Mouse (Mus musculus) neural tube, embryonic 15.5 days (tissue): ENCODE results near the gene Lin7b. TPM values are rescaled to one million over a fixed set of nuclear protein-coding genes. Genes with fewer than 3 reads are reported as not detected.

Source experiments
- ATAC-seq: fragments of 200-750 bp; cut with Nextera tagmentation; 2 replicates; pipeline ENCODE4 v1.8.0; 2017; ENCODE audit warnings: mild to moderate bottlenecking, moderate TSS enrichment, moderate library complexity; ENCODE audit not compliant: low FRiP score
- H3K27ac ChIP-seq: fragments of 300-500 bp; sonication (generic); replicated peaks from 2 replicates; pipeline ENCODE4 v1.5.1; 2015; ENCODE audit warnings: mild to moderate bottlenecking, inconsistent platforms
- H3K27me3 ChIP-seq: fragments of 300-500 bp; sonication (generic); replicated peaks from 2 replicates; pipeline ENCODE4 v1.6.1; 2015; ENCODE audit warnings: inconsistent platforms
- H3K36me3 ChIP-seq: fragments of 300-500 bp; sonication (generic); 2 replicates; pipeline ENCODE4 v1.6.1; 2015; ENCODE audit warnings: inconsistent platforms
- H3K4me1 ChIP-seq: fragments of 300-500 bp; sonication (generic); 2 replicates; pipeline ENCODE4 v1.6.1; 2015; ENCODE audit warnings: inconsistent platforms
- H3K4me2 ChIP-seq: fragments of 300-500 bp; sonication (generic); 2 replicates; pipeline ENCODE4 v1.6.1; 2015; ENCODE audit warnings: inconsistent platforms, mild to moderate bottlenecking, moderate library complexity
- H3K4me3 ChIP-seq: fragments of 300-500 bp; sonication (generic); replicated peaks from 2 replicates; pipeline ENCODE4 v1.5.1; 2015; ENCODE audit warnings: mild to moderate bottlenecking, inconsistent platforms
- H3K9ac ChIP-seq: fragments of 300-500 bp; sonication (generic); replicated peaks from 2 replicates; pipeline ENCODE4 v1.6.1; 2015; ENCODE audit warnings: mild to moderate bottlenecking, inconsistent platforms
- H3K9me3 ChIP-seq: fragments of 300-500 bp; sonication (generic); replicated peaks from 2 replicates; pipeline ENCODE4 v1.6.1; 2016; ENCODE audit warnings: inconsistent platforms
- WGBS: fragments of 180-500 bp; shearing (Covaris S2); methylation state at CpG from one replicate; pipeline ENCODE4 v1.1.7; 2015; ENCODE audit warnings: mixed read lengths; 5-methylcytosine and 5-hydroxymethylcytosine counted together
- polyA plus RNA-seq: library from polyadenylated mRNA; unstranded; fragments of >200 nt; fragmentation: Nextera tagmentation; extraction: Ambion mirVana; gene quantifications from 2 replicates; pipeline ENCODE4 v1.2.1, GENCODE M21; 2015

Lin7b gene
- polyA plus RNA-seq, result 48.2 and 58.3 TPM in 2 replicates

GRCm38 (mm10) chr7:45370475-45371311 is at the start of gene Lin7b:
Lin7b (minus strand) TSS chr7:45370583.
- ATAC-seq, result peak; percentile 54
- H3K9me3 ChIP-seq, result no peaks in the 10 kb centered on the region

GRCm38 (mm10) chr7:45417962-45418492 is 47.6 kb upstream of the Lin7b start:
- Histone ChIP-seq H3K4me1 (peaks cover 20% of the 10 kb centered on the region), H3K27me3 (peaks cover 89% of the 10 kb centered on the region), H3K27ac (no peak overlapping the region), H3K4me2 (no peak overlapping the region), H3K36me3 (peaks cover 25% of the 10 kb centered on the region), H3K9me3 (no peaks in the 10 kb centered on the region), H3K4me3 (no peak overlapping the region), H3K9ac (no peak overlapping the region)
- ATAC-seq, result no peak
- WGBS, result 13% methylated on average over 13 of the region's 13 CpGs

More at GRCm38 (mm10) chr7:45370475-45371311, at the start of gene Lin7b:
- Histone ChIP-seq H3K27me3 (peaks cover 7% of the 10 kb centered on the region; the same call in 1 of the 2 replicates), H3K4me3 (peak within 1 kb of the TSS; percentile 55), H3K9ac (peak within 1 kb of the TSS; percentile 64), H3K4me2 (peak within 1 kb of the TSS; percentile 95), H3K36me3 (peaks cover 29% of the 10 kb centered on the region), H3K4me1 (peaks cover 42% of the 10 kb centered on the region), H3K27ac (peak within 1 kb of the TSS; percentile 58)
- WGBS, result 10% methylated on average over 28 of the region's 28 CpGs

DNA sequence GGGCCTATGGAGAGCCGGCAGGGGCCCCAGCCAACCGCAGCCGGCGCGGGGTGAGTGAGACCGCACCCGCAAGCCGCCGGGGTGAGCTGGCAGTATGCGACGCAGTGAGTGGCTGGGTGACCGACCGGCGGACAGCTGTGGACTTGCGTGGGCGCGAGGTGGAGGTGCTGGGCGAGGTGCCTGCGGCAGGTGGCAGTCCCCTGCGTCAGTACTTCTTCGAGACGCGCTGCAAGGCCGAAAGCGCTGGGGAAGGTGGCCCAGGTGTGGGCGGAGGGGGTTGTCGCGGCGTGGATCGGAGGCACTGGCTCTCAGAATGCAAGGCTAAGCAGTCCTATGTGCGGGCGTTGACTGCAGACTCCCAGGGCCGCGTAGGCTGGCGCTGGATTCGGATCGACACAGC is 45.3 kb upstream of the Lin7b start:
- Histone ChIP-seq H3K4me2 (peak overlapping the region; percentile 34), H3K9ac (no peak overlapping the region), H3K27ac (no peak overlapping the region), H3K27me3 (peaks cover 98% of the 10 kb centered on the region), H3K36me3 (peaks cover under 1% of the 10 kb centered on the region; the same call in 1 of the 2 replicates), H3K4me3 (0 out of 2 replicates have a peak overlapping the region, but pooled peaks have one; percentile 5), H3K4me1 (peaks cover 20% of the 10 kb centered on the region), H3K9me3 (no peaks in the 10 kb centered on the region)
- ATAC-seq, result no peak
- WGBS, result 13% methylated on average over 37 of the region's 37 CpGs

DNA sequence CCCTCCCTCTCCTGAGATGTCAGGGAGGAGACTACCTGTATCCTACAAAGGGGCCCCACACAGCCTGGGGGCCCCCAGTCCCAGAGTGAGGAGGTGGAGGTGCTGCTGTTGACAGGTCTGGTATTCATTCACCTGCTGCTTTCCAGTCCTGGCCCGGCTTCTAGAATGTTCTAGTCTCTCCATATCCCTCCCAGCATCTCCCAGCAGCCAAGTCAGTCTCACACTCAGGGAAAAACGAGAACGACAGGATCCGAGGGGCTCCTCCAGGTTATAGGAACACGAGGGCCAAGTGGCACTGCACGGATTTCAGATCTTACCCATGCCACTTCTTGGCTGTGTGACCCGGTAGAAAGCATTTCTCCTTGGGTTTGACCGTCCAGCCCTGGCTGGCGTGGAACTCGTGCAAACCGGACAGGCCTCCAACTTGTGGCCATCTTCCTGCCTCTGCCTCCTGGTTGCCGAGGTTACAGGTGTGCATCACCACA is 44.4 kb upstream of the Lin7b start:
- no peak overlapping the region for H3K9ac ChIP-seq
- no peaks in the 10 kb centered on the region for H3K36me3 ChIP-seq
- H3K9me3 ChIP-seq, result no peaks in the 10 kb centered on the region
- H3K27ac ChIP-seq, result no peak overlapping the region
- WGBS, result 38% methylated on average over 12 of the region's 12 CpGs
- no peak overlapping the region for H3K4me3 ChIP-seq
- no peak overlapping the region for H3K4me2 ChIP-seq
- H3K27me3 ChIP-seq, result peaks cover 98% of the 10 kb centered on the region
- H3K4me1 ChIP-seq, result peaks cover 20% of the 10 kb centered on the region
- no peak for ATAC-seq

GRCm38 (mm10) chr7:45413864-45414739 is 43.7 kb upstream of the Lin7b start:
- H3K27me3 ChIP-seq, result peaks cover 98% of the 10 kb centered on the region
- no peaks in the 10 kb centered on the region for H3K36me3 ChIP-seq
- peak overlapping the region; percentile 50 for H3K9ac ChIP-seq
- no peak overlapping the region for H3K27ac ChIP-seq
- H3K4me3 ChIP-seq, result peak overlapping the region; percentile 51
- under 1% methylated on average over 22 of the region's 27 CpGs for WGBS
- peaks cover 20% of the 10 kb centered on the region for H3K4me1 ChIP-seq
- H3K9me3 ChIP-seq, result no peaks in the 10 kb centered on the region
- peak overlapping the region; percentile 94 for H3K4me2 ChIP-seq
- ATAC-seq, result no peak

DNA sequence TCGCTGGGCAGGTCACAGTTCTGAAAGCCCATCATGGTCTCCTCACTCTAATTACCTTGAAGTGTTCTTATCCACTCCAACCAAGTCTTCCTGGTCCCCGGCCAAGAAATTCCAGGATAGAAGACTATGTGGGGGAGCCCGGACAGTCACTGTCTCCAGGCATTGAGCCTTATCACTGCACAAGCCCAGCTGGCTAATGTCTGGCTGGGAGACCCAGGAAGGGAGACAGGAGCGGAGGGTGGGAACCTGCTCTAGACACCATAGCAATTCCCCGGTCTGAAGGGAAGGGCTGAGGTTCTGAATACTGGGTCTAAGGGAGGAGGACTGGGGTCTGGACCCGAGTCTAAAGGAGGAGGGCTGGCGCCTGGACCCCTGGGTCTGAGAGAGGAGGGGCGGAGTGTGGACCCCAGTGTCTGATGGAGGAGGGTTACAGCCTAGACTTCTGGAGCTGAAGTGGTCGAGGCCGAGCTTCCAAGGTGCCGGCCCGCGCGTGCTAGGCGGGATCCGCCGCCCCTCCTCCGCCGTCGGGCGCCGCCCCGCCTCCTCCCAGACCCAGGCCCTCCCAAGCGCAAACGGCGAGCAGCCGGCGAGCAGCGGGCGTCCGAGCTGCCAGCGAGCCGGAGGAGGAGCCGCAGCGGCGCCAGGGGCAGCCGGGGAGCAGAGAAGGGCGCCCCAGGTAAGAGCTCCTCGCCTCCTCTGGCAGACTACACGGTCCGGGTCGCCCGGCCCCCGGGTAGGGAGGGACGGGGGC is 42.9 kb upstream of the Lin7b start, which contains the start of gene Ntf5:
Gene Ntf5 (plus strand): TSS at position 583 of the 751 bp plus-strand sequence.
- H3K36me3 ChIP-seq, result no peaks in the 10 kb centered on the region
- no peak for ATAC-seq
- WGBS, result 3% methylated on average over 44 of the region's 45 CpGs
- no peak within 1 kb of the TSS for H3K27ac ChIP-seq
- H3K4me3 ChIP-seq, result peak within 1 kb of the TSS; percentile 51
- H3K4me1 ChIP-seq, result peaks cover 20% of the 10 kb centered on the region
- H3K27me3 ChIP-seq, result peaks cover 98% of the 10 kb centered on the region
- no peaks in the 10 kb centered on the region for H3K9me3 ChIP-seq
- H3K9ac ChIP-seq, result peak within 1 kb of the TSS; percentile 50
- H3K4me2 ChIP-seq, result peak within 1 kb of the TSS; percentile 94

DNA sequence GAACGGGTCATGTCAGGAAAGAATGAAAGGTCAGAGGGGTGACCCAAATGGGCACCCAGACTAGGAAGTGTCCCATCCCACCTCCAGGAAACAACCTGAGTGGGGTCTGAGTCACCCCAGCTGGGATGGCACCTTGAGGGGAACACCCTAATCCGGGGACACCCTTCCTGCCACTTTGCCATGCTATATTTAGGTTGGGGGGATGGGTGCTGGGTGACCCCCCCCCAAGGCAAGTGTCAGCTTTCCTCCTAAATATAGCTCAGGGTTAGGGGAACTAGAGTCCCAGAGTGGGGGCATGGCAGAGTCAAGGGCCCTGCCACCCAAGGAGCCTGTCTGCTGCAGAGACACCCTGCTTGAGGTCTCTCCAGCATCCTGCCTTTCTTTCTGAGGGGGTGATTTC is 42.0 kb upstream of the Lin7b start:
- H3K4me2 ChIP-seq, result no peak overlapping the region
- no peaks in the 10 kb centered on the region for H3K36me3 ChIP-seq
- ATAC-seq, result no peak

GRCm38 (mm10) chr7:45409497-45410163 is 39.2 kb upstream of the Lin7b start:
- Histone ChIP-seq H3K9me3 (no peaks in the 10 kb centered on the region), H3K4me1 (peaks cover 32% of the 10 kb centered on the region), H3K36me3 (no peaks in the 10 kb centered on the region), H3K4me3 (no peak overlapping the region), H3K9ac (no peak overlapping the region), H3K27ac (no peak overlapping the region), H3K27me3 (peaks cover 97% of the 10 kb centered on the region), H3K4me2 (no peak overlapping the region)
- ATAC-seq, result no peak
- WGBS, result 89% methylated on average over 8 of the region's 8 CpGs

More for the DNA sequence above, 42.0 kb upstream of the Lin7b start:
- Histone ChIP-seq H3K27ac (no peak overlapping the region), H3K4me3 (no peak overlapping the region), H3K4me1 (peaks cover 20% of the 10 kb centered on the region), H3K27me3 (peaks cover 98% of the 10 kb centered on the region), H3K9me3 (no peaks in the 10 kb centered on the region), H3K9ac (no peak overlapping the region)
- 92% methylated on average over 2 of the region's 2 CpGs for WGBS

DNA sequence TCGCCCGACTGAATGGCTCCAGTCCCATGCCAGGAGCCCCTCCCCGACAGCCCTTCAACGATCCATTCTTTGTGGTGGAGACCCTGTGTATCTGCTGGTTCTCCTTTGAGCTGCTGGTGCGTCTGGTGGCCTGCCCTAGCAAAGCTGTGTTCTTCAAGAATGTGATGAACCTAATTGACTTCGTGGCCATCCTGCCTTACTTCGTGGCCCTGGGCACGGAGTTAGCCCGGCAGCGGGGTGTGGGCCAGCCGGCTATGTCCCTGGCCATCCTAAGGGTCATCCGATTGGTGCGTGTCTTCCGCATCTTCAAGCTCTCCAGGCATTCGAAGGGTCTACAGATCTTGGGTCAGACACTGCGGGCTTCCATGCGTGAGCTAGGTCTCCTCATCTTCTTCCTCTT is 38.6 kb upstream of the Lin7b start:
- Histone ChIP-seq H3K9me3 (no peaks in the 10 kb centered on the region), H3K4me2 (no peak overlapping the region), H3K36me3 (no peaks in the 10 kb centered on the region), H3K27me3 (peaks cover 90% of the 10 kb centered on the region), H3K4me1 (peaks cover 28% of the 10 kb centered on the region), H3K27ac (no peak overlapping the region), H3K9ac (no peak overlapping the region), H3K4me3 (no peak overlapping the region)
- no peak for ATAC-seq
- WGBS, result 91% methylated on average over 17 of the region's 17 CpGs

DNA sequence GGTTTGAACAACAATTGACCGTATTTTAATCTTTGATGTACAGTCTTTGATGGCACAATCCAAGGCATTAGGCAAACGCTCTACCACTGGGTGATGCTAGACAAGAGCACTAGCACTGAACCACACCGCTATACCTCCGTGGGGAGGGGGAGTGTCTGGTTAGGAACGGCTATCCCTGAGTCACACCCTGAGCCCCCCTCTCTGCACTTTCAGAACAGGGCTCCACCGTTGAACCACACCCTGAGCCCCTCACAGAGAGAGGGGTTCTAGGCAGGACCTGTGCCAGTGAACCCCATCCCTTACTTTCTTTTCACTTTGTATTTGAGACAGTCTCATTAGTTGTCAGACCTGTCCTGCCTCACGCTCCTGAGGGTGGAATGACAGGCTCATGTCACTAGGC is 38.0 kb upstream of the Lin7b start:
- no peak for ATAC-seq
- H3K9ac ChIP-seq, result no peak overlapping the region
- peaks cover 84% of the 10 kb centered on the region for H3K27me3 ChIP-seq
- H3K27ac ChIP-seq, result no peak overlapping the region
- H3K4me3 ChIP-seq, result no peak overlapping the region
- no peaks in the 10 kb centered on the region for H3K9me3 ChIP-seq
- WGBS, result 73% methylated on average over 7 of the region's 7 CpGs
- no peaks in the 10 kb centered on the region for H3K36me3 ChIP-seq
- no peak overlapping the region for H3K4me2 ChIP-seq
- H3K4me1 ChIP-seq, result peaks cover 22% of the 10 kb centered on the region
